Mouse (Mus musculus) lung, postnatal 0 days (tissue): ENCODE data around the gene 4930502E18Rik. TPM values are rescaled to one million over a fixed set of nuclear protein-coding genes. Genes with fewer than 3 reads are reported as not detected.
"Not testable (repeated sequence)": the region's sequence is repeated elsewhere in the genome, so short reads cannot be mapped to it uniquely, and the experiment has no call there.

Experiments used
- ATAC-seq: fragments of 200-750 bp; cut with Nextera tagmentation; 2 replicates; pipeline ENCODE4 v1.8.0; 2017; ENCODE audit warnings: moderate library complexity
- DNase-seq: peaks from one replicate; pipeline ENCODE4 v3.0.0-alpha.2; 2016; ENCODE audit warnings: low spot score
- H3K27ac ChIP-seq: fragments of 300-500 bp; sonication (generic); 2 replicates; pipeline ENCODE4 v1.5.1; 2014; ENCODE audit warnings: antibody characterized with exemption, mild to moderate bottlenecking, low read length, mixed read lengths
- H3K27me3 ChIP-seq: fragments of 300-500 bp; sonication (generic); replicated peaks from 2 replicates; pipeline ENCODE4 v1.6.1; 2014; ENCODE audit warnings: low read length, mixed read lengths; ENCODE audit not compliant: insufficient read depth
- H3K36me3 ChIP-seq: fragments of 300-500 bp; sonication (generic); 2 replicates; pipeline ENCODE4 v1.6.1; 2014; ENCODE audit warnings: low read length, mixed read lengths; ENCODE audit not compliant: insufficient read depth
- H3K4me1 ChIP-seq: fragments of 300-500 bp; sonication (generic); 2 replicates; pipeline ENCODE4 v1.6.1; 2014; ENCODE audit warnings: antibody characterized with exemption, low read depth, low read length, mixed read lengths; ENCODE audit not compliant: insufficient read depth
- H3K4me2 ChIP-seq: fragments of 300-500 bp; sonication (generic); replicated peaks from 2 replicates; pipeline ENCODE4 v1.6.1; 2014; ENCODE audit warnings: low read depth, mild to moderate bottlenecking, low read length, moderate library complexity, mixed read lengths
- H3K4me3 ChIP-seq: fragments of 300-500 bp; sonication (generic); 2 replicates; pipeline ENCODE4 v1.5.1; 2014; ENCODE audit warnings: low read depth, low read length
- H3K9ac ChIP-seq: fragments of 300-500 bp; sonication (generic); replicated peaks from 2 replicates; pipeline ENCODE4 v1.6.1; 2014; ENCODE audit warnings: low read depth, mild to moderate bottlenecking
- H3K9me3 ChIP-seq: fragments of 300-500 bp; sonication (generic); 2 replicates; pipeline ENCODE4 v1.6.1; 2016; ENCODE audit warnings: low read length, mixed read lengths
- CTCF ChIP-seq: IDR thresholded peaks from 2 replicates; pipeline ENCODE4 v1.5.1; 2016; ENCODE audit warnings: antibody characterized with exemption, mild to moderate bottlenecking
- EP300 ChIP-seq: IDR thresholded peaks from 2 replicates; pipeline ENCODE4 v1.6.1; 2016; ENCODE audit warnings: antibody characterized with exemption, mild to moderate bottlenecking, control low read depth
- WGBS: fragments of 180-500 bp; shearing (Covaris S2); extraction: QIAGEN DNeasy Blood & Tissue Kit; methylation state at CpG from one replicate; pipeline ENCODE4 v1.1.7; 2014; 5-methylcytosine and 5-hydroxymethylcytosine counted together
- polyA plus RNA-seq: library from polyadenylated mRNA; unstranded; fragments of >200 nt; fragmentation: Nextera tagmentation; extraction: Ambion mirVana; gene quantifications from 2 replicates; pipeline ENCODE4 v1.2.1, GENCODE M21; 2015

4930502E18Rik gene
- not detected in 2 replicates for polyA plus RNA-seq

GRCm38 (mm10) chrX:53724596-53724995, at the start of gene 4930502E18Rik:
TSS of gene 4930502E18Rik (plus strand) at chrX:53724826.
- Histone ChIP-seq H3K27ac (no peak within 1 kb of the TSS), H3K36me3 (no peaks in the 10 kb centered on the region), H3K9me3 (no peaks in the 10 kb centered on the region), H3K27me3 (no peaks in the 10 kb centered on the region), H3K4me2 (no peak within 1 kb of the TSS), H3K9ac (no peak within 1 kb of the TSS), H3K4me3 (no peak within 1 kb of the TSS), H3K4me1 (no peaks in the 10 kb centered on the region)
- TF ChIP-seq EP300 = no peak
- TF ChIP-seq CTCF = no peak
- DNase-seq (no peak), ATAC-seq (no peak)
- 77% methylated on average over 11 of the region's 11 CpGs for WGBS

GRCm38 (mm10) chrX:53676943-53677342, 47.7 kb upstream of the 4930502E18Rik start:
- 0% methylated on average over 1 of the region's 2 CpGs for WGBS
- H3K9me3 ChIP-seq, H3K9ac ChIP-seq, H3K4me3 ChIP-seq, ATAC-seq, DNase-seq, H3K36me3 ChIP-seq, H3K27ac ChIP-seq, H3K27me3 ChIP-seq, H3K4me1 ChIP-seq, H3K4me2 ChIP-seq: not testable (repeated sequence)
- TF ChIP-seq CTCF = peak; percentile 60

DNA sequence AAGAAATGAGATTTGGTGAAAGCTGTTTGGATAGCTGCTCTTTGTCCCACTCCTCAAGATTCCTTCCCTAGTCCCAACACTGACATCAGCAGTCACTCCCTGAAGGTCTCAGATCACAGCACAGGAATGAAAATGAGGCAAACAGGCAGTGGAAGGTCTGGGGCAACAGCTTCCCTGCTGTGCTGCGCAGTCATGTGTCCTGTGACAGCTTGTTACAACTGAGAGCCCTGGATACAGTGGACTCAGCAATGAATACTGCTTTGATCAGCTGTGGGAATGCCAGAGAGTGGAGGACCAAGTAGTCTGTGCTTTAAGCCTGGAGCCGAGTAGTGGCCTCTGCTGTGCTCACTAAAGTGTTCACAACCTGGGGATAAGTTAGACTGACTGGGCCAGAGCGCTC, 42.0 kb upstream of the 4930502E18Rik start:
- not testable (repeated sequence) for H3K9ac ChIP-seq, H3K27me3 ChIP-seq, H3K4me3 ChIP-seq, H3K36me3 ChIP-seq, H3K4me1 ChIP-seq, H3K9me3 ChIP-seq, H3K27ac ChIP-seq, ATAC-seq, H3K4me2 ChIP-seq, DNase-seq
- 54% methylated on average over 2 of the region's 3 CpGs for WGBS

DNA sequence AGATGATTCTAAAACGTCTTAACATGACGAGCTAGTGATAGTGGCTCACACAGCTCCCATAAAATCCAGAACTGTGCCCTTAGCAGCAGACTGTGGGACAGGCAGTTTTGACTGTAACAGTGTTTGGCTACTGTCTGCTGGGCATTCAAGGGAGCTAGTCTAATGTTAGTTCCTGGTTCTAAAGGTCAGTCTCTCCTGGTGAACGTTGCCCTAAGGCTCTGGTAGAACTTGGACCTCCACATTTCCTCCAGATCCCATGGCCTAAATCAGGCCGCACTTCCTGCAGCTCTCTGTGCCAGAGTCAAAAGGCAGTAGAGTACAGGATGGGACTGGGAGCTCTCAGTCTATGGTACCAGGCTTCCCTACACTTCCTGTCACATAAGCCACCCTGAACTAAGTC, 40.0 kb upstream of the 4930502E18Rik start:
- ATAC-seq, H3K36me3 ChIP-seq, DNase-seq, H3K9ac ChIP-seq, H3K4me1 ChIP-seq, H3K27me3 ChIP-seq, H3K9me3 ChIP-seq, H3K27ac ChIP-seq, H3K4me2 ChIP-seq, H3K4me3 ChIP-seq: not testable (repeated sequence)
- WGBS = 69% methylated on average over 2 of the region's 4 CpGs

- Histone ChIP-seq H3K36me3 (no peaks in the 10 kb centered on the region), H3K9ac (no peak overlapping the region), H3K9me3 (no peaks in the 10 kb centered on the region), H3K4me1 (no peaks in the 10 kb centered on the region), H3K4me3 (no peak overlapping the region), H3K4me2 (no peak overlapping the region), H3K27me3 (no peaks in the 10 kb centered on the region), H3K27ac (no peak overlapping the region)
- 50% methylated on average over 2 of the region's 2 CpGs for WGBS
- no peak for TF ChIP-seq EP300
- TF ChIP-seq CTCF = no peak
- ATAC-seq (no peak), DNase-seq (no peak)
These were observed 32.6 kb upstream of the 4930502E18Rik start for GRCm38 (mm10) chrX:53692065-53692464.

GRCm38 (mm10) chrX:53693141-53693540, 31.5 kb upstream of the 4930502E18Rik start:
- DNase-seq (no peak), ATAC-seq (no peak)
- H3K36me3 ChIP-seq = no peaks in the 10 kb centered on the region
- no peaks in the 10 kb centered on the region for H3K9me3 ChIP-seq
- no peak overlapping the region for H3K27ac ChIP-seq
- no peaks in the 10 kb centered on the region for H3K4me1 ChIP-seq
- H3K27me3 ChIP-seq = no peaks in the 10 kb centered on the region
- no peak for TF ChIP-seq EP300
- no peak for TF ChIP-seq CTCF
- H3K4me3 ChIP-seq = no peak overlapping the region
- 70% methylated on average over 2 of the region's 2 CpGs for WGBS
- H3K4me2 ChIP-seq = no peak overlapping the region
- H3K9ac ChIP-seq = no peak overlapping the region

DNA sequence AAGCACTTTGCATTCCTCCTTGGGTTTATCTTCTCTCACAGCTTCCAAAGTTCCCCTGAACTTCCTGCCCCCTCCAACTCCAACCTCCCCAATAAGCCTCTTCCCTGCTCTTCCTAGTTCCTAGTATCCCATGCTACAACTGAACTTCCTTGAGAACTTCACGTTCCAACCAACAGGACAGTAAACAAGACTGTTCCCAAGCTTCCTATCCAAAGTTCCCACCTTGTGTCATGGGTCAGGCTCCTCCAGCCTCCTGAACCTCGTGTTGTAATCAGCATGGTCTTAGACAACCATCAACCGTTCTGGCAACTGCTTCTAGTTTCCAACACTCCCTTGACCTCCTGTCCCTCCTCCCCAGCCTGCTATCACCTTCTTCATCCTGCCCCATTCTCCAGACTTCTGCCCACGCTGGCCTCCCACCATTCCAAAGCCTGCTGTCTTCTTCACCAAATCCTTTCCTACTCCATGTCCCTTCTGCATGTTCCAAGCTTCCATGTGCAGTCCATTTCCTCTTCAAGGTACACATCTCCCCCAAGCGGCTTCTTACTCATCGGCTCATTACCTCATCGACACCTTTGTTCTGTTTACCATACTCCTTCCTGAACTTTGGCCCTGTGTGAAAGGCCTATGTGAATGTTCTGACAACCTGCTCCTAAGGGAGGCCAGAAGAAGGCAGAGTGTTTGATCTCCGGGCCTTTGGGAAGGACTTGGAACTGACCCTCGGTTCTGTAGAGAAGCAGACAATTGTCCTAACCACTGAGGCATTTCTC, 30.4 kb upstream of the 4930502E18Rik start:
- Histone ChIP-seq H3K4me1 (no peaks in the 10 kb centered on the region), H3K4me3 (no peak overlapping the region), H3K9me3 (no peaks in the 10 kb centered on the region), H3K27me3 (no peaks in the 10 kb centered on the region), H3K36me3 (no peaks in the 10 kb centered on the region), H3K9ac (no peak overlapping the region), H3K4me2 (no peak overlapping the region), H3K27ac (no peak overlapping the region)
- no peak for ATAC-seq
- no peak for DNase-seq
- WGBS = 60% methylated on average over 9 of the region's 9 CpGs
- TF ChIP-seq EP300 (peak; percentile 67), CTCF (no peak)
